Mouse (Mus musculus) layer of hippocampus, postnatal 10 days (tissue): Measurements from ENCODE around the gene Reln. TPM values are rescaled to one million over a fixed set of nuclear protein-coding genes. Genes with fewer than 3 reads are reported as not detected.
A peak's percentile ranks its signal among the peaks of the same experiment; 100 is the strongest.

Source experiments
- DNase-seq, 2 experiments: peaks; one replicate each; pipeline ENCODE4 v3.0.0; 2021; ENCODE audit warnings: low spot score in 2 of 2
- total RNA-seq, 2 experiments: library from RNA; stranded (reverse); gene quantifications; 2 replicates each; pipeline ENCODE4 v1.2.3; 2021

Reln gene
- total RNA-seq, 2 experiments from 2014 or later = 112 to 124 TPM

GRCm38 (mm10) chr5:22309001-22309400, 35.5 kb downstream of the Reln start:
- no peak for DNase-seq

GRCm38 (mm10) chr5:22307853-22308252, 36.6 kb downstream of the Reln start:
- no peak for DNase-seq

DNA sequence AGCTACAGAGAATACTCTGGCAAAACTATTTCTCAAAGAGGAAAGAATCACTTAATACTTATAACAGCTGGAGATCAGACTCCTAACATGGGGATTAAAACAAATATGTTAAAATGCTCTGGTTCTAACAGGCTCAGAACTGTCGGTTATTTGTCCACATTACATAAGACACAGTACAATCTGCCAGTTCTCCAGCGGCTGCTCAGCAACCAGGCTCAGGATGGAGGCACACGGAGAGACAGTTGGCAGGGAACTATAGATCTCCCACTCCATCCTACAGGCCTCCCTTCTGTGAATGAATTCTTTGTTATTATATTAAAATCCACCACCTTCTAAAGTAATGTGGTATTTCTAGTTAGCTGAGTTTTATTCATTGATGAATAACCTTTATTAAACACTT, 37.4 kb downstream of the Reln start:
- DNase-seq = no peak

DNA sequence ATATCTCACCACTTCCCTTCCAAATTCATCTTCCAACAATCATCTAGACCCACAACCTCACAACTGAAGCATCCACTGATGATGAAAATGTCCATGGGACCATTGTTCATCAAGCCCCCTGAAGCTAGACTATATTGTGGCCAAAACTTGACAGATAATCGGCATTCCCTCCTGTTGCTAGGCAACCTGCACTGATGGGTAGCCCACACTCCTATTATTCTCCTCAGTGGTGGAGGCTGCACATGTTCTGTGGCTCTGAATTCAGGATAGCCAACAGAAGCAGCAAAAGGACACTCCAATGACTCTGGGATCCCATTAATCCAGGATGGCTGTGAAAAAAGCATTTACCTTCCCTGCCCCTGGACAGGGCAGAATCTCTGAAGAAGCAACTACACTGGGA, 40.8 kb downstream of the Reln start:
- no peak for DNase-seq

- DNase-seq = peak; percentile 19 to 37
These were observed 42.2 kb downstream of the Reln start for GRCm38 (mm10) chr5:22302309-22302708.

GRCm38 (mm10) chr5:22300788-22301187, 43.7 kb downstream of the Reln start:
- DNase-seq = no peak

GRCm38 (mm10) chr5:22300046-22300445, 44.5 kb downstream of the Reln start:
- DNase-seq = no peak

DNA sequence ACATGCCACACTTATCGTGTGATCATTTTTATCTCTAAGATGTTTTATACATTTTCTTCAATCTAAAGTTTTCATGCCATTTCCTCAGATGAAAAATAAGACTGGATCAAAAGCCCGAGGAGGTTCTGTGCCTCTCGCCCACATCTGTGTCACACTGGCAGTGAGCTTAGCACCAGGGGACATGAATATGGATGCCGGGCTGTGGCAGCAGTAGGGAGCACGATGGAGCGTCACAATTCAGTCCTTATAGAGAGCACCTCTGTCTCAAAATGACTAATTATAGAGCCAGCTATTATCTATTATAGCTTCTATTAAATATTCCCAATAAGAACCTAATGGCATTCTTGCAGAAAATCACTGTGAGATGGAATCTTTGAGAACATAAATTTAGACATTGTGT, 49.3 kb downstream of the Reln start:
- DNase-seq = no peak

GRCm38 (mm10) chr5:22291409-22291808, 53.1 kb downstream of the Reln start:
- DNase-seq = no peak

DNA sequence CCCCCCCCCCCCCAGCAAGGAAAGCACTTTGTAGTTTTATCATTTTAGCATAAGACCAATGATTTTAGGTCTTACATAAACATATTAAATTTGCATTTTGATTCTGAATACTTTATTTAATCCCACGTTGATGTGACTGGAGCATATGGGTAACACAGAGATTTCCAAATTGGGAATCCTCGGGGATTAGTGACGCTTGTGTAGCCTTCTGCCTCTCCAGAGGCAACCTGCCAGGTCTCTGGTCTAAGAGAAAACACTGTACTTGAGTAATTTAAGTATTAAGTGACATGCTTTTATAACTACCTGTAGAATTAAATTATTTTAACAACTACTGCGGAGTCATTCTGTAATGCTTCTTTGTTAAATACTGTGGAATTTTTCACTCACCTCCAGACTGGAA, 59.1 kb downstream of the Reln start:
- no peak for DNase-seq

- DNase-seq = no peak
These were observed 62.3 kb downstream of the Reln start for GRCm38 (mm10) chr5:22282141-22282665.

GRCm38 (mm10) chr5:22280534-22281164, 63.9 kb downstream of the Reln start:
- no peak for DNase-seq

GRCm38 (mm10) chr5:22279201-22279600, 65.3 kb downstream of the Reln start:
- no peak for DNase-seq

GRCm38 (mm10) chr5:22274134-22274533, 70.4 kb downstream of the Reln start:
- no peak for DNase-seq

GRCm38 (mm10) chr5:22266489-22267301, 77.8 kb downstream of the Reln start:
- DNase-seq = no peak

DNA sequence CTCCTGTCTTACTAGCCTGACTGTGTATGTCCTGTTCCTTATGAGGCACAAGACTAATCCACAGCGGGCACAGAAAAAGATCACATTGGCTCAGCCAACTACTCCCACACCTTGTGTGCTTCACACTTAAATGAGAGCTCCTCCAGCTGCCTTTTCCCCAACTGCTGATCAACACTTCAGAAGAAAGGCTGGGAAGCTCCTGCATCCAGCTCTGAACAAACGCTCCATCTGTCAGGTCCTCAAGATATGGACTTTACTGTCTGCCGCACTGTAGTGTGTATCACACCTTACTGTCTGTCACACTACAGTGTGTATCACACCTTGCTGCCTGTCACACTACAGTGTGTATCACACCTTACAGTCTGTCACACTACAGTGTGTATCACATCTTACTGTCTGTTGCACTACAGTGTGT, 82.1 kb downstream of the Reln start:
- DNase-seq = no peak

DNA sequence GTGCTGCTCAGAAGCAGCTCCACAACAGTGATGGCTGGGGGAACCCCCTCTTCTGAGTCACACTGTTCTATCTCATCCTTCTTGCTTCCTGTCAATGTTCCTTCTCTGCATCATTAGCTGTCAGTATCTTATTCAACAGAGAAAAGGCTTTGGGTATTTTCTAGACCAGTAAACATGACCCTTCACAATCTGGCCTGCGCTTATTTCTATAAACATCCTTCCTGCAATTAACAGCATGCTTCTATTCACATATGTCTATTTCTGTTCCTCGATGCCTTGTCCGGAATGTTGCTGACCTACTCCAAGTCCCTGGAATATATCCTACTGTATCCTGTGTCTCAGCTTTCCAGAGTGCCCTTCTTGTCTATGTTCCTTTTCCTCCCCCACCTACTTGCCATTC, 89.2 kb downstream of the Reln start:
- DNase-seq = no peak

- no peak for DNase-seq
These were observed 90.6 kb downstream of the Reln start for GRCm38 (mm10) chr5:22253910-22254309.

DNA sequence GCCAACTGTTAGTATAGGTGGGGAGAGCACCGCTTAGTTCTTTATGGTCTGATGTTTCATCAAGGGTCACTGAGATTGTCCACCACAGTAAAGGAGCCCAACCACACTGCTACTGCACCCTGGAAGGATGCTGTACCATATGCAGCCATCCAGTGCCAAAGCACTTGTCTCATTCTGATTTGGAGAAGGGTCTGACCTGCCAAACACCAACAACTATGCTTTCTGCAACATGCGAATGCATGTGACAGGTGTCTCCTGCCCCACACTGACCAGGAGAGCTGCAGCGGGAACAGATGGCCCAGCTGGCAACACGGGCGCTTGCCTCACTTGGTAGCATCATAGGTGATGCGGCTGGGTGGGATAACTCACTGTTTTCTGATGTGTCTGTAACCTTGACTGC, 91.2 kb downstream of the Reln start:
- DNase-seq = no peak

- peak in 1 of 2 experiments; percentile 29 for DNase-seq
These were observed 96.7 kb downstream of the Reln start for GRCm38 (mm10) chr5:22247850-22248249.

GRCm38 (mm10) chr5:22245056-22245455, 99.4 kb downstream of the Reln start:
- DNase-seq = no peak

DNA sequence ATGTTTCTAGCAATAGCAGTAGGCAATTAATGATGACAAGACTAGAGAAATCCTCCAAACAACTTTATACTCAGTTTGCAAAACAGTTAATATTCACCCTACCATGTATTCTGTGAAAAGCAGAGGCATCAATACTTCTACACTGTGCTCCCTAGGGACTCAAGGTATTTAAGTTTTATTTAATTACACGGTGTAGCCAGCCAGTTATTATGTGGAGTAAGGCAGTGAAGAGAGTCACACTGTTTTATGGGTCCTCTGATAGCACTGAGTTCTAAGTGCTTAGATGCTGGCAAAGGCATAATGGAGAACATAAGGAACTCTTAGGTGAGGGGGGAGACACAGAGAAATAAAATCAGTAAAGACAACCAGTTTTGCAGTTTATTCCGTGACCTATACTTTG, 101.0 kb downstream of the Reln start:
- DNase-seq = no peak

DNA sequence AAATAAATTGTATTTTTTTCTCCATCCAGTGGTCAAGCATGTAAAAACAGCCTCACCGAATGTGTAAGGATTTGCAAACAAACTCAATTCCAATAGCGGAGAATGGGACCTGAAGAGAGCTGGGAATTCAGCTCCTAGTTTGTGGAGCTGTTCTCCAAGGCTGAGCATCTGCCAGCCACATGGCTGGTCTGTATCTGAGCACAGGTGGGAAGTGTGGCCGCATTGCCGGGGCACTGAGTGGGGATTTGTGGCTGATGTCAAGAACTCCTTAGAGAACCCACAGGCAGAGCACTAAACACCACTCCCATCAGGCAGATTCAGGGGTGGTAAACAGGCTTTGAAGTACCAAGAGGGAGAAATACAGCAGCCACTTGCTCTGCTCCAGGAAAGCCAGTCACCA, 102.9 kb downstream of the Reln start:
- DNase-seq = no peak
